Mouse (Mus musculus) adrenal gland, adult 8-10 months (tissue): ENCODE measurements around the gene A030005K14Rik. TPM values are rescaled to one million over a fixed set of nuclear protein-coding genes. Genes with fewer than 3 reads are reported as not detected.

Experiments
- DNase-seq: peaks from one replicate; pipeline ENCODE4 v3.0.0; 2022
- total RNA-seq, 4 experiments: library from RNA; stranded (reverse); gene quantifications; 2 replicates each; pipeline ENCODE4 v1.2.4; 2022

A030005K14Rik gene
- total RNA-seq: not detected

DNA sequence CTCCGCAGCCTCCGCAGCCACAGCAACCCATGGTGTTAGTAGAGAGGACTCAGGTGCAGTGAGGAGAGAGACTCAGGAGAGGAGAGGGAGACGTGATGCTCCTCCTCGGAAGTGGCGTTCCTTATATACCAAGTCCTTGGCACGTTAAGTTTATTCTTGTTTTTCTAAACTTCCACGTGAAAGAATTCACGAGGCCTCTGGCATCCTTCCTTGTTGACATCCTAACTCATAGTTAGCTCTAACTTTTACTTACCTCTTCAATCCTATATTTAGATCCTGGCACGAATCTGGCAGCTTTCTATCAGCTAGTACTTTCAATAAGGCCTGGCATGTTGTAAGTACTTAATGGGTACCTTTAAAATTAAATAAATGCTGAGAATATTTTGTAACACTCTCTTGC lies at the start of gene A030005K14Rik:
Gene A030005K14Rik (minus strand): TSS at position 101 of the 400 bp plus-strand sequence.
- DNase-seq: no peak

GRCm38 (mm10) chr1:83107410-83107978 lies 48.3 kb upstream of the A030005K14Rik start:
- no peak for DNase-seq

- no peak for DNase-seq
Measured at GRCm38 (mm10) chr1:83105464-83105863, 46.3 kb upstream of the A030005K14Rik start.

DNA sequence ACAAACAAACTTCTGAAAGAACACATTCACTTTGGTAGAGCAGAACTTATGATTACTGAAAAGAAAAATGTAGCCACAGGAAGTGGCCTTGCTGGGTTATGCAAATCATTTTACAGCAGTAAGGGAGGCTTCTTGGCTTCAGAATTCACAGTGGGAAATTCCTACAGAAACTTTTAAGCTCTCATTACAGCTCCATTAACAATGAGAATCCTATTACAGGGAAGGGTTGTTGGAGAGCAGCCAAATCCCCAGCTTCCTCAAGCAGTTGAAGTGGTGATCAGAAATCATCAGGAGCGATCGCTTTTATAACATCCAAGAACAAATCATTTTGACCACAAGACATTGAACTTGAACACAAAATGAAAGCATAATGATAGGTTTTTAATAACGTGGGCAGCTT lies 42.7 kb upstream of the A030005K14Rik start:
- DNase-seq: no peak

- no peak for DNase-seq
Measured at GRCm38 (mm10) chr1:83099580-83100137, 40.5 kb upstream of the A030005K14Rik start.

GRCm38 (mm10) chr1:83099160-83099559 lies 40.0 kb upstream of the A030005K14Rik start:
- no peak for DNase-seq

DNA sequence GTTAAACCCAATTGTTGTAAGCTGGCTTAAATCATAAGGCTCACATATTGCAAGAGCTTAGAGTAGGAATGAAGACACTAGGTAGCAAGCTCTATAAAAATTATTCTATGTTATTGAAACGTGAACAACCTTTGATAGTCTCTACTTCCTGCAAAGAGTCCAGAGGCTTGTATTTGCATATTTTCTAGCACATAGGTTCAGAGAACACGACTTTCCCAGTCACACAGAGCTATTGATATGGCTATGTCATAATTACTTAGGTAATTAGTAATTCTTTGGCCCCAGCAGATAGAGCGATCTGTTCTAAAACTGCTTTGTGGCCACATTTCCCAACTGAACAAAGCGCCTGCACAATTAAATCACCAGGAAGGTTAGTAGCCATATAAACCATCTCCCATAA lies 37.8 kb upstream of the A030005K14Rik start:
- DNase-seq: no peak

GRCm38 (mm10) chr1:83091268-83091667 lies 32.1 kb upstream of the A030005K14Rik start:
- no peak for DNase-seq

DNA sequence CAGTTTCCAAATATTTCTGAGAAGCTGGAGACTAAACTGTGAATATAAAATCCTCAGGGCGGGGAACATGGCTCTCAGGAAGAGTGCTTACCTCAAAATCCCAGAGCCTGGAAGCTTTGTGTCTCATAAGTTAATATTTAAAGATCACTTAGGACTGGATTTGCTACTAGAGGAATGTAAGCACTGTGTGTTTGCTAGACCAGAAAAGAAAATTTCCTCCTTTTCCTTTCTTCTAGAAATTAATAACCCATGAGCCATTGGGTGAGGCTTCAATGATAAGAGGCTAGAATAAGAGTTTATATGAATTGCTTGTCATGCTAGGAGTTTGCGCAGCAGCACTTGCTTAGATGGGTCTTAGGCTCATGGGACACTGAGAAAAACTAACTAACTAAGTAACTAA lies 25.6 kb upstream of the A030005K14Rik start:
- DNase-seq: no peak

DNA sequence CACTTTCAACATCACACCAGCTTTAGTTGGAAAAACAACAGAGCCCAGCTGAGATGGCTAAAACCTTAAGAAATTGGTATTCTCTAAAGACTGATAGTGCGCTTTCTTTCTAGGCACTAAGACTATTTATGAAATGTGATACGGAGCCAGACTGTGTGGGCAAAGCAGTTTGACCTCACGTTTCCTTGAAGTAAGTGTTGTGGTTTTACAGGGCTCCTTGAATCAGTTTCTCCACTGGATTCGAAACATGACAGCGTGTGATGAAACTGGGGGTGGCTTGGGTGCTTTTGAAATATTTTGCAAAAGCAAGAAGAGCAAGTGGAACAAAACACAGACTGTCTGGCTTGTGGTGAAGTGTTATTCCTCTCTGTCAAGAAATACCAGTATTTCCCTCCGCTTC lies 17.8 kb upstream of the A030005K14Rik start:
- no peak for DNase-seq

GRCm38 (mm10) chr1:83076190-83076917 lies 17.2 kb upstream of the A030005K14Rik start:
- no peak for DNase-seq

- no peak for DNase-seq
Measured at GRCm38 (mm10) chr1:83075526-83076189, 16.5 kb upstream of the A030005K14Rik start.

- no peak for DNase-seq
Measured at GRCm38 (mm10) chr1:83067205-83067604, 8.0 kb upstream of the A030005K14Rik start.

GRCm38 (mm10) chr1:83066577-83066976 lies 7.4 kb upstream of the A030005K14Rik start:
- no peak for DNase-seq

DNA sequence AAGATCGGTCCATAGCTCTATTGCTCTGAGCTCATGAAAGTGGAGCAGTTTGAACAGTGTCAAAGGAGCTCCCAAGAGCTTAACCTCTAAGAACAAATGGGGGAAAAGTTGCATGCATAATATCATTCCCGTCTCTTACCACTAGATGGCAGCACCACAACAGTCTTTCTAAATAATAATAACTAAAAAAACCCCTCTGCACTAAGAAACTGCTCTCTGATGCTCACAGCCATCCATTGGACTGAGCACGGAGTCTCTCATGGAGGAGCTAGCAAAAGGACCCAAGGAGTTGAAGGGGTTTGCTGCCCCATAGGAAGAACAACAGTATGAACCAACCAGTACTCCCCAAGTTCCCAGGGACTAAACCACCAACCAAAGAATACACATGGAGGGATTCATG lies 5.7 kb upstream of the A030005K14Rik start:
- DNase-seq: no peak

- DNase-seq: no peak
Measured at GRCm38 (mm10) chr1:83060643-83061042, 1.5 kb upstream of the A030005K14Rik start, which contains the start of gene Krtap28-13. TSS of gene Krtap28-13 (plus strand) at chr1:83060930.

DNA sequence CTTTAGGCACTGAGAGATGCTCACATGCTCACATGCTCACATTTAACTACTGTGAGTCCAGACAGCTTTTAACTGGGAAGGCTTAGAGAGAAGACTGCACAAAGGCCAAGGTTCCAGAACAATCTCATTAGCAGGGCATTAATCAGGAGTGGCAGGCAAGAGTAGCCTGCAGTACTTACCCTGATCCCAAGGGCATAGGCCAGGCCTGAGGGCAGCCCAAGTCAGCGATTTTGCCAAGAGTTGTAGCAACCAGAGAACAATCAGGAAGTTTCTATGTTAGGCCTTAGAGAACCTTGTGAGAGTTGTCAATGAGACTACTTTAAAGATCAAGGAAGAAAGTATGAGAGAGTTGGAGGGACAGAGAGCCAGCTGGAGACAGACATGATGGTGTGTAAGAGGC lies 697 bp downstream of the A030005K14Rik start:
- no peak for DNase-seq

DNA sequence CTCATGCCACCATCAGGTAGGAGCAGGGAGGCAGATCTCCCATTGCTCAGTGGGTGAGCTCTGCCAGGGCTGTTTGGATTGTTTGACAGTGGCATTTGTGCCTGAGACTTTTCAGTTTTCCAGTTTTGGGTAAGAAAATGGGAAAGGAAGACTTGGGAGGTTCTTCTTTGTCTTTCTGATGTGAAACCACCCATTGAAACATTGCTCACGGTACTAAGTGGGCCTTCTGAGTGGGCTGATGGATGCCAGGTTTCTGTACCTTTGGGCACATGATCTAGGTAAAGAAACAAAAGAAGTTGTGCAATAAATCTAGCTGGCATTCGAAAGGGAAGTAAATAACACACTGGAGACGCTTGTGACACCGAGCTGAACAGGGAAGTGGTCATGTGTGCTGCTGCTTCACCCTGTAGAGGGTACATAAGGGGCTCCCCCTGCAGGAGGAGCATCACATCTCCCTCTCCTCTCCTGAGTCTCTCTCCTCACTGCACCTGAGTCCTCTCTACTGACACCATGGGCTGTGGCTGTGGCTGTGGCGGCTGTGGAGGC lies 14.2 kb downstream of the A030005K14Rik start, which contains the start of gene Gm47969:
Gene Gm47969 (plus strand): TSS at position 51 of the 546 bp plus-strand sequence.
- DNase-seq: no peak

GRCm38 (mm10) chr1:83042380-83042779 lies 16.8 kb downstream of the A030005K14Rik start, which contains the start of gene Krtap28-10:
TSS of gene Krtap28-10 (minus strand) at chr1:83042480.
- DNase-seq: no peak

GRCm38 (mm10) chr1:83039080-83039479 lies 20.1 kb downstream of the A030005K14Rik start:
- no peak for DNase-seq

DNA sequence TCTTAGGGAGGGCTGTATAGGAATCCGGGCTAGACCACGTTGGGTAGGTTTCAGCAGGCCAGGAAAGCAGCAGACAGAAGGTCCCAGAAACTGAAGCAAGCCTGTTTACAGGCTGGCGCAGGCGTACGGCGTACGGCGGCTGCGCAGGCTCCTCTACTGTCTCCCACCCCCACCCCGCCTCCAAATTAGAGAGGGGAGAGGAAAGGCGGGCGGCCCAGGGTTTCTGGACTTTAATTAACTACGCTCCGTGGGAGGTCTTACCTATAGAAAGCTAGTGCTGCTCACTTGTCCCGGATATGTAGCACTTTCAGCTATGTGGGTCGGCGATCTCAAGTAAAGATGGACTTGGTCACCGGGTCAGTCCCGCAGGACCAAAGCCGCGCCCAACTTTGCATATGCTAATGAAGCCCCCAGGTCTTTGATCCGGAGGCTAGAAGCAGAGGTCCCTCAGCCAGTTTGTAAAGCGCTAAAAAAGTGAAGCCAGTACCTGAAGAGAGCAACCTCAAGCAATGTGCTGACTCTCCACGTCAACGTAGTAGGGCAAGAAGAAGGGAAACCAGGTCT lies 21.0 kb downstream of the A030005K14Rik start, which contains the start of gene Slc19a3:
Gene Slc19a3 (minus strand): TSS at position 340 of the 564 bp plus-strand sequence.
- no peak for DNase-seq
